Mouse (Mus musculus) limb, embryonic 10.5 days (tissue): Measurements from ENCODE around the gene Gm6676. TPM values are rescaled to one million over a fixed set of nuclear protein-coding genes. Genes with fewer than 3 reads are reported as not detected.
"Not testable (repeated sequence)": the region's sequence is repeated elsewhere in the genome, so short reads cannot be mapped to it uniquely, and the experiment has no call there.

ENCODE experiments used
- DNase-seq: peaks from one replicate; pipeline ENCODE4 v3.0.0-alpha.2; 2017; ENCODE audit warnings: low spot score
- H3K27ac ChIP-seq: fragments of 300-500 bp; sonication (generic); 2 replicates; pipeline ENCODE4 v1.5.1; 2016; ENCODE audit warnings: mild to moderate bottlenecking
- H3K27me3 ChIP-seq: fragments of 300-500 bp; sonication (generic); 2 replicates; pipeline ENCODE4 v1.6.1; 2016; ENCODE audit warnings: low read depth, mild to moderate bottlenecking; ENCODE audit not compliant: poor library complexity, severe bottlenecking
- H3K36me3 ChIP-seq: fragments of 300-500 bp; sonication (generic); 2 replicates; pipeline ENCODE4 v1.6.1; 2016; ENCODE audit warnings: mild to moderate bottlenecking, moderate library complexity
- H3K4me1 ChIP-seq: fragments of 300-500 bp; sonication (generic); 2 replicates; pipeline ENCODE4 v1.6.1; 2016
- H3K4me3 ChIP-seq: fragments of 300-500 bp; sonication (generic); 2 replicates; pipeline ENCODE4 v1.5.1; 2016; ENCODE audit warnings: mild to moderate bottlenecking, moderate library complexity
- H3K9me3 ChIP-seq: fragments of 300-500 bp; sonication (generic); replicated peaks from 2 replicates; pipeline ENCODE4 v1.6.1; 2016; ENCODE audit warnings: mild to moderate bottlenecking
- whole genome bisulfite sequencing: fragments of 180-500 bp; shearing (Covaris S2); methylation state at CpG from one replicate; pipeline ENCODE4 v1.1.7; 2016; 5-methylcytosine and 5-hydroxymethylcytosine counted together
- polyA plus RNA-seq: library from polyadenylated mRNA; unstranded; fragments of >200 nt; fragmentation: Nextera tagmentation; extraction: Ambion mirVana; gene quantifications from 2 replicates; pipeline ENCODE4 v1.2.1, GENCODE M21; 2016

The Gm6676 gene
- polyA plus RNA-seq = not detected in 2 replicates

DNA sequence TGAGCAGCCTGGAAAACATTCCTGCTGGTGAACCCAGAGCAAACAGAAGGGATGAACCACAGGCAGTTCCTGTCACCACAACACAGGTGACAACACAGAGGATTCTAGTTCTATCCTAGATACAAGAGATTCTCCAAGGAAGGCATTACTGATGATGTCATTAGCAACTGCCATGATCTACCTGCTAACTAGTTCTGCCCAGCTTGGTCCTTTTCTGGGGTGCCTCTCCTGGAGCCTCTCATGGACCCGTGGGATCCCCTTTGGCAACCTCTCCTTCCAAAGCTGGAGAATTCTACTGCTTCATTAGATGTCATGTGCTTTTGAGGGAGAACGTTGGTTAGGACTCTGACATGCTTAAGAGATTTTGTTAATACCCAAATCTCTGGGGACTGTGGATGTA is at the start of gene Gm6676:
Gene Gm6676, minus strand, starts transcription at position 101 of the 400 bp plus-strand sequence.
- not testable (repeated sequence) for H3K4me1 ChIP-seq, DNase-seq, H3K9me3 ChIP-seq, H3K4me3 ChIP-seq, H3K27me3 ChIP-seq, H3K27ac ChIP-seq, H3K36me3 ChIP-seq
- no CpG with 5 or more reads among the region's 2 CpGs for WGBS

DNA sequence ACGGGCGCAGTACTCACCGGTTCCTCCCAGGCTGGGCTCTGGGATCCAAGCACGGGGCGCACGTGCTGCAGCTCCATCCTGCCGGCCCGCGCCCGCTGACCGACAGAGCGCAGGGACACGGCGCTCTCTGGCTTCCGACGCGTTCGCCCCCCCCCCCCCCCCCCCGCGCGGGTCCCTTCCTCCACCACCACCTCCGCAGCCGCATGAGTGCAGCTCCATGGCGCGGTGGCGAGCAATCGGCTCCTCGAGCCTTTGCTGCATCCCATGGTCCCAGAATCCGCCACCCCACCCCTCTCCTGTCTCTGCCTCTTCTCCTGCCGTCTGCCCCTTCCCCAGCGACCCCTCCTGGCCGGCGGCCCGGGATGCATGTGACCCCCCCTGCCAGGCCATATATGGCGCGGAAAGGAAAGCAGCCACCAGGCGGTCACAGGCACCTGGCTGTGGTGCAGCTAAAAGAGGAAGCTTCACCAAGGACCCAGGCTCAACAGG is 49.3 kb upstream of the Gm6676 start, which contains the start of gene Gm3512:
Gene Gm3512, minus strand, starts transcription at position 51 of the 489 bp plus-strand sequence.
- H3K27ac ChIP-seq, H3K9me3 ChIP-seq, H3K4me1 ChIP-seq, H3K4me3 ChIP-seq, H3K27me3 ChIP-seq, DNase-seq, H3K36me3 ChIP-seq: not testable (repeated sequence)
- WGBS = no CpG with 5 or more reads among the region's 37 CpGs

GRCm38 (mm10) chr14:7105124-7105802 is 19.9 kb downstream of the Gm6676 start:
- H3K27me3 ChIP-seq, H3K4me1 ChIP-seq, H3K9me3 ChIP-seq, H3K36me3 ChIP-seq: not testable (repeated sequence)
- peak overlapping the region; percentile 57 for H3K4me3 ChIP-seq
- 0% methylated on average over 11 of the region's 54 CpGs for WGBS
- DNase-seq = peak; percentile 61
- peak overlapping the region; percentile 90 for H3K27ac ChIP-seq

DNA sequence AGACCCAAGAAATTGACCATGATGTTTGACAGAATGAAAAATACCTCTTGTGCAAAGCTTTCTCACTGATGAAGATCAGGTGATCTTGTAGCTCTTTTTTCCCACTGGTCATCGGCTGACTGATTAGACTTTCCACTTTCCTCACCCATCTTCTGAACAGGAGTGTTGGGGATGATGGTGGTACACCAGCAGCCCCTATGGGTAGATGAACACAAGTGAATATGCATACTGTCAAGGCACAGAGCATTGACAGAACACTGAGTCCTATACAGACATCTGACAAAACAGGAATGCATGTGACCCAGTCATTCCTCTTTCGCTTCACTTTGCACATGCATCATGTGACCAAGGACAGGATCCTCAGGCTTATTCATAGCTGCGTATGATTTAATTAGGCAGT is 24.7 kb downstream of the Gm6676 start, which contains the start of gene Gm3696:
Gene Gm3696, minus strand, starts transcription at position 101 of the 400 bp plus-strand sequence.
- H3K4me1 ChIP-seq, H3K4me3 ChIP-seq, H3K27me3 ChIP-seq, DNase-seq, H3K27ac ChIP-seq, H3K36me3 ChIP-seq, H3K9me3 ChIP-seq: not testable (repeated sequence)
- 79% methylated on average over 1 of the region's 3 CpGs for WGBS

Other genes with a start within 250 kb of the Gm6676 start
- gene Gm3667, start 235.4 kb downstream of the Gm6676 start, polyA plus RNA-seq = 1.1 TPM in 2 replicates
- gene Gm6356, start 151.6 kb downstream of the Gm6676 start, polyA plus RNA-seq = not detected in 2 replicates
- gene Gm10406, start 98.0 kb downstream of the Gm6676 start, polyA plus RNA-seq = 0.66 and 0.90 TPM in 2 replicates
- not detected in 2 replicates for gene Gm3685, start 80.4 kb downstream of the Gm6676 start, polyA plus RNA-seq
- gene Gm3696, start 24.8 kb downstream of the Gm6676 start, polyA plus RNA-seq = 1.2 and 1.5 TPM in 2 replicates
- gene Gm3512, start 49.1 kb upstream of the Gm6676 start, polyA plus RNA-seq = 3.7 and 4.1 TPM in 2 replicates
- not detected in 2 replicates for gene Gm16434, start 69.1 kb upstream of the Gm6676 start, polyA plus RNA-seq
- not detected in 2 replicates for gene Gm3727, start 139.3 kb upstream of the Gm6676 start, polyA plus RNA-seq
- gene Gm3739, start 189.6 kb upstream of the Gm6676 start, polyA plus RNA-seq = 1.5 TPM in 2 replicates
- gene Gm5797, start 207.0 kb upstream of the Gm6676 start, polyA plus RNA-seq = not detected in 2 replicates
- not detected in 2 replicates for gene Gm8374, start 239.7 kb upstream of the Gm6676 start, polyA plus RNA-seq